Mouse (Mus musculus) Muller cell, postnatal 12 days (primary cell): ENCODE data around the gene Glul.
"Not testable (repeated sequence)": the region's sequence is repeated elsewhere in the genome, so short reads cannot be mapped to it uniquely, and the experiment has no call there.

Experiments used
- DNase-seq: peaks from one replicate; pipeline ENCODE4 v3.0.0-alpha.2; 2015; ENCODE audit errors: inconsistent ontology term

Glul gene

DNA sequence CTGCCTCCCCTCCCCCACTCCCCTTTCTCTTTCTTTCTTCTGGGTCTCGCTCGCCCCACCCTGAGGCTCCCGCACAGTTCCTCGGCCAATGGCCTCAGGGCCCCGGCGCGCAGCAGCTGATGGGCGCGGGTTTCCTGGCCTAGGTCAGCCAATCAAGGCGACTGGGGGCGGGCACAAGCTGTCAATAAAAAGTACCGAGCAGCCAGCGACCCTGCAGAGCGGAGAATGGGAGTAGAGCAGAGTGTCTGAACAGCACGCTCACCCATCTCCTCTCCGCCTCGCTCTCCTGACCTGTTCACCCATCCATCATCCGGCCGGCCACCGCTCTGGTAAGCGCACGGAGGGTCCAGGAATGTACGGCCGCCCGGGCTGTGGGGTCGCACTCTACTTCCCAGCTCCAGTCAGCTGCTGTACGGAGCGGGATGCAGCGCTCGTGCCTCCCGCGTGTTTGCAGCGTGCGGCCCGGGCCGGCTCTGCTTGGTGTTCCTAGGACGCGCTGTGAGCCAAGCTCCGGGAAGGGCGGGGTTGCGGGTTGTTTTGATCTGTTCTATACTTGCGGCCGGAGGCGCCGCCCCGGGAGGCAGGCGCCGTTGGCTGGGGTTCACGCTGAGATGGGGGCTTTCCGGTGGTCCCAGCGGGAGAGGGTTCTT lies at the start of gene Glul, which contains the start of gene Teddm2:
Gene Glul, plus strand, starts transcription at position 214 of the 650 bp plus-strand sequence.
Gene Teddm2, minus strand, starts transcription at position 498 of the 650 bp plus-strand sequence.
- peak; percentile 98 for DNase-seq

DNA sequence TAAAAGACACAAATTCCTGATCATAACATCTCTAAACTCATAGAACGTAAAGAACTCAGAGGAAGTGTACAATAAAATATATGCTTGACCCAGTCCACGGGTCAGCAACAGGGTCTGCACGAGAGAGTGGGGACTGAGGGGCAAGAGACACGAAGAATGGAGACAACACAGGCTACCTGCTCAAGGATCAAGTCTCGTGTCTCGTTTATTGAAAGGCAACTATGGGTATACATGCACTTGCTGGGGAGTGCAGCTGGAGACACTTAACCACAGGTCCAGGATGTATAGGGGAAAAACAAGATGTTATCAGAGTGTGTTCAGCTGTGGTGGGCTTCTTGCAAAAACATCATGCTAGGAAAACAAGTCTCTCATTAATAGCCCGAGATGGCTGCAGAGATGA lies 47.0 kb upstream of the Glul start:
- not testable (repeated sequence) for DNase-seq

DNA sequence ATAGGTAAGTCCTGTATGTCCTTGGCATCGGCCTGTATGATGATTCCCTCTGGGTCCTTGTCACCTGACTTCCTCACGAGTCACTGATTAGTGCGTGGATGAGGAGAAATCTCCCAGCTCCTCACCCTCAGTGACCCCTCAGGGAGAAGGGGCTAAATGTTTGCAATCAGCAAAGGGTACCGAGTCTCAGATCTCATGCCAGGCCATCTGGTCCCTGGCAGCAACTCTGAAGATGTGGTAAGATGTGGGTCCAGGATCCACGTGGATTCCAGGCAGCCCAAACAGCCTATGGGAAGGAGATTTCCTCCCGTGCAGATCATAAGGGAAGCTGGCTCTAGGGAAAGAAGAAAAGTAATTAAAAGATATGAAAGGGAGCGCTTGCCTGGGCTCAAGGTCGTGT lies 43.8 kb upstream of the Glul start:
- no peak for DNase-seq

DNA sequence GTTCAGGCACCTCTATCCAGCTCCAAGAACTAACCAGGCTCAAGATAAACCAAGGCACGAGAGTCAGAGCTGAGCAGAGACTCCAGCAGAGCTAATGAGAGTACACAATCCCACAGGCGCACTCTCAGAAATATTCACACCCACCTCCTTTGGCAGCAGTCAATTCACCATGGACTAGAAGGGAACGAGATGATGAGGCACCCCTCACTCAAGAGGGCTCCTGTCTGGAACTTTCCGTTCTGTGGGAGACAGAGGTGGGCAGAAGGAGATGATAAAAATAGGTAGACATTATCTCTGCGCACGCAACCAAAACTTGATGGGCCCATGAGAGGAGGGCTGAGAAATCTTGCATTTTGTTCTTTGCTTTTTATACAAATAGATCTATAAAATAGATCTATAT lies 25.7 kb upstream of the Glul start, which contains the start of gene Teddm1b:
Gene Teddm1b, plus strand, starts transcription at position 301 of the 400 bp plus-strand sequence.
- no peak for DNase-seq

DNA sequence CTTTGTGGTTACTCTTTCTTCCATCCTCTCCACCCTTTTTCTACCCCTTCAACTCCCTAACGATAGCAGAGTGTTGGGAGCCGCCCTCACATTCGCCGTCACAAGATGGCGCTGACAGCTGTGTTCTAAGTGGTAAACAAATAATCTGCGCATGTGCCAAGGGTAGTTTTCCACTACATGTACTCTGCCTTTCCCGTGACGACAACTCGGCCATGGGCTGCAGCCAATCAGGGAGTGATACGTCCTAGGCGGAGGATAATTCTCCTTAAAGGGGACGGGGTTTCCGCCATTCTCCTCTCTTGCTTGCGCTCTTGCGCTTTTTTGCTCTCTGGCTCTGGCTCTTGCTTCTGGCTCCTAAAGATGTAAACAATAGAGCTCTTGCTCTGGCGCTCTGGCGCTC lies 19.4 kb upstream of the Glul start:
- not testable (repeated sequence) for DNase-seq

DNA sequence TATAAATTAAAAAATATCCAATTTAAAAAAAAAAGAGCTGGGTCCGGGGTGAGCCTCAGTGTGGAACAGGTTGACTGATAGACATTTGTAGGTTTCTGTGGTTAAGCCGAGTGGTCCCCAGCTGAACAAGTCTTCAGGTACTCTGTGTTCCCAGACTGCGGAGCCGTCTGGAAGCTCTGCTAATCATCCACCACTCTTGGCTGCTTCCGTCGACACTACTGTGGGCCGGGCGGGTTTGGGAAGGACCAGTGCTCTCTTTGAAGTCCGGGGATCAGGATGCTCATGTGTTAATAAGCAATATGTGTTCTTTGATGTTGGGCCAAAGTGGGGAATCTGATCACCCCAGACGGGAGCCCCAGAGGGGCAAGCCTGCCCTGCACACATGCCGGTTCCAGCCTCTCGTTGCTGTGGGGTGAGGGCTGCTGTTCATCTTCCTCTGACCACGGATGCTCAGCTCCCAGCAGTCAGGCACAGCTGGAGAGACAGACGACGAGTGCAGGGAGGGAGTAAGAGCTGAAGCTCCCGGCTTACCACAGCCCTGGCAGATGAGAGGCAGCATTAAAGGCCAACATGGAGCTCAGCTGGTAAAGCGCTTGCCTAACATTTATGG lies 13.6 kb upstream of the Glul start:
- no peak for DNase-seq

DNA sequence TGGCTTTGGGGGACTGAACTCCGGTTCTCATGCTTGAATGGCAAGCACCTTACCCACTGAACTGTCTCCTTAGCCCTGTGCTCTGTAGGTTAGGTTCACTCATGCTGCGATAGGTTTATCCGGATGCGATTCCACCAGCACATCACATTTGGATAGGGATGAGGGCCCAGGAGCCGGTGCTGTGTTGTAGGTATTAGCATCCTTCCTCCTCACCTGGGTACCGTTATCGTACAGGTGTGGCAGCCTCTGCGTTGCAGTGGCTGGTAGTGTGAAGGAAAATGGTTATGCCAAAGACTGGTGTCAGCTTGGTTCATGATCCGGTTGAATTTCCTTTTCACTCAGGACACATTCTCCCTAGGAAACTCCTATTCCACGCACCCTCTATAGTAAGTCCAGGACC lies 9.6 kb upstream of the Glul start:
- DNase-seq, result no peak

DNA sequence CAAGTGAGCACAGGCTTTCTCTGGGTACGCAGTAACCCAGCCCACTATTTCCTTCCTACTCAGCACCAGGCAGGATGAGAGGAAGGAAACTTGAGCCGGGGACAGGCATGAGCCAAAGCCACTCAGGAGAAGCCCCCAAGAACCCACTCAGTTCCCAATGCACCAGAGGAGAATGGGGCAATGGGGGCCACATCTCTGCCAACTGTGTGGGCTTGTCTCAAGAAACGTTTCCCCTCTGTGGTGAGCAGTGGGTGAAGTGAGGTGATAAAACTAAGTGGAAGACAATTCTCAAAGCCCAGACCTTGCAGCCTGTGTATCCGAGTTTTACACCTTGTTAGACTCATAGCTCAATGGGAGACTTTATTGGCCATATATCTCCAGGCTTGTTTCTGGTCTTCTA lies 8.3 kb upstream of the Glul start, which contains the start of gene Teddm1a:
Gene Teddm1a, plus strand, starts transcription at position 301 of the 400 bp plus-strand sequence.
- no peak for DNase-seq

DNA sequence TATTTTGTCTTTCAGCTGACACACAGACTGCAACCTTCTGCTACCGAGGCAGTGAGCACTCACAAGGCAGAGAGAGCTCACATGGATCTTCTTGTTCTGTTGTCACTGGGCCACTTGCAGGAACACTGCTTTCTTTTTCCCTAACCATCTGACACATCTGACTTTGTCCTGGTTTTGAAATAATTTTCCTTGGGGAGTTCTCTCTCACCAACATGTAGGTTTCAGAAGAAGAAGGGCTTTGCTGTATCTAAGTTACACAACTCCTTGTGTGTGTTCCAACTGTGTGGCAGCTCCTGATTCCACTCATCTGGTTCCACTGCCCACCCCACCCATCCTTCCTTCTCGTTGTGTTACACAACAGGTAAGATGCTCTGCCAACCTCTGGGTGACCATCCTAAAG lies 6.0 kb upstream of the Glul start:
- no peak for DNase-seq

DNA sequence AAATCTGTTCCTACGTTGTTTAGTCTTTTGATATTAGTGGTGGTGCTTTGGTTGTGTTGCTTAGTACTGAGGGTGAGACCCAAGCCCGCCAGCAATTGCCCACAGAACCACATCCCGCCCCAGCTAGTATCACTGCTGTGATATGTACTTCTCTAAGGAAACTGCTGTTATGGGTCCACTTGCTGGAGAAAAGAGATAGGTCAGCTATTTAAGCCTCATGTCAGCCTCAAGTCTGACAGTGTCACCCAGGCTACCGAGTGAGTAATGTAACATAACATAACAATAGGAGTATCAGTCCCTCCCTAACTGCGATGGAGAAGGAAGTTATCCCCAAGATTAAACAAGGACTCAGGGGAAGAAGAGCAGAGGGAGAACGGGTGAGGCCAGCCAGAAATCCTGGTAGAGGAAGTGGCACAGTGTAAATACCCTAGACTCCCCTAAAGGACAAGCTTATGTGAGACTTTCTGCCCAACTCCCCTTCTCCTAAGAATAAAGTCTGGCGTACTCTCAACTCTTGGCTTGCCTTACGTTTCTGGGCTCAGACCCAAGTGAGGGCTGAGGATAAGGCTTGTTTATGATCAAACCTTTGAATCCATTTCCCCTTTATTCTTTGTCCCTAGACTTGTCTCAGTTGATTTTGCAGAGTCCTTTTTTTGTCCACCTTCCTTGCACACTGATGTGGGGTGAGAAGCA lies 5.4 kb upstream of the Glul start:
- no peak for DNase-seq

DNA sequence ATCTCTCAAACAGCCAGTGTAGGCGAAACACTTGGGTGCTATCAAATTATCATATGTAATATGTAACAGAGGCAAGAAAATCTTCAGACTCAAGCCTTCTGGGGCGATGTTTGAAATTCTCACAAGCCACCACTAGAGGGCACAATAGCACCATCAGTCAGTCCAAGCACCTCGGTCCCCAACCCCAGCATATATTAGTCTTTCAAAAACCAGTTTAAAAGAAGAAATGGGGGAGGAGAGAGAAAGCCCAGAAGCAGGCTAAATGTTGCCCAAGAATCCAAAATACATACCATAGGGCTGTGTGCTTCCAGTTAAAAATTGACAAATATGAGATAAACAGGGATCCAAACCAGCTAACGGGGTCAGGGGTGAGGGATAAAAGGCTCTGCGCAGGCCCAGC lies 4.8 kb upstream of the Glul start:
- peak; percentile 57 for DNase-seq

DNA sequence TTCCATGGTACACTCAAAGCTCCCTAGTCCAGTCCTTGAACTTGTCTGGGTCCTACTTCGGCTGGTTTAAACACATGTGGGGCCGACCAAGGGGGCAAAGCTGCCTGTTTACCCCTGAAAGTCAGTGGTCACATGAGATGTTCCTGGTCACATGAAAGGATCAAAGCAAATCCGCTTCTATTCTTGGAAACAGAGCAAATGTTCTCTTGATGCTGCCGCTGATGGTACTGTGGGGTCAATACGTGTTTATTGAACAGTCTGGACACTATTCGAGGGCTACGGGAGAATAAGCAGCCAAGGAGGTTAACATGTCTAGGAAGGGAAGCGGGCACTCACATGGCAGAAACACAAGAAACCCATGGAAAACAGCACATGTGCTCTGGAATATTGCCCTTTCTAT lies 2.5 kb upstream of the Glul start:
- no peak for DNase-seq

DNA sequence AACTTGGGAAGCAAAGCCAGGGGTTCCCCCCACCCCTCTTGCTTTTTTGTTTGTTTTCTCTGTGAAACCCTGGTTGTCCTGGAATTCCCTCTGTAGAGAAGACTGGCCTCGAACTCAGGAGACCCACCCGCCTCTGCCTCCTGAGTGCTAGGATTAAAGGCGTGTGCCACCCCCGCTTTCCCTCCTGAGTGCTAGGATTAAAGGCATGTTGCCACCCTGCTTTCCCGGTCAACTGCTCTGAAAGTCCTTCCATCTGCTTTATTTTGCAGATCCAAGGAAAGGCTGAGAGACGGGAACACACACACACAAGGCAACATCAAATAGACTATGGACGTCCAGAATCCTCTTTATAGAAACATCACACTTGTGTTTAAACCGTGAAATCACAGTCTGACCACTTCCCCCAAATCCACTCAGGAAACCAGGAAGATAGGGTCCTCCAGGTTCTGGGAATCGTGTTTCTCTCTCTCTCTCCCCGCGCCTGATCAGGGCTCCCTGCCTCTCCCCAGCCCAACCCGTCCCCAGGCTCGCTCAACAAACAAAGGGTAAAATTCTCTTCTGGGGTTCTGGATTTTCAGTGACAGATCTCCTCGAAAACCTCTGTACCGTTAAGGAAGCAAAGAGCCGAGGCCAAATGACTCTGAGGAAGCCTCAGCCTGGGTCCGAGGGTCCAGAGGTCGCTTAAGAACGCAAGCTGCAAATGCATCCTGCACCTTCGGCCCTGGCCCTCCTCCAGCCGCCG lies 584 bp upstream of the Glul start:
- no peak for DNase-seq

DNA sequence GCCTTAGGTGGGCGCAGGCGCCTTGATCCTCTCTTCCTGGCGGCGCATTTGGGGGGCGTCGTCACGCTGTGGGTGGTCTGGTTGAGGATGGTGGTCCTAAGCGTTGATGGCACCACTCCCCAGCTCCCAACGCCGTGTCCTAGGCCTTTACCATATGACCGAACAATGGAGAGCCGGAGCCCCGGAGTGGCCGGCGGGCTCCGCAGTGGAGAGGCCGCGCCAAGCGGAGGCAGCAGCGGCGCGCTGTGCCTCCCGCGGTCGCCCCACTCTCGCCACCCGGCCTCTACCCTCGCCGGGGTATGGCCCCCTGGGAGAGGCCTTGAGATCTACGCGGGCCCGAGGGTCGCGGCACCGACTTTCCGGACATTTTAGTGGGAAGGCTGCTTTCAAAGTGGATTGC lies 637 bp downstream of the Glul start:
- peak; percentile 64 for DNase-seq

DNA sequence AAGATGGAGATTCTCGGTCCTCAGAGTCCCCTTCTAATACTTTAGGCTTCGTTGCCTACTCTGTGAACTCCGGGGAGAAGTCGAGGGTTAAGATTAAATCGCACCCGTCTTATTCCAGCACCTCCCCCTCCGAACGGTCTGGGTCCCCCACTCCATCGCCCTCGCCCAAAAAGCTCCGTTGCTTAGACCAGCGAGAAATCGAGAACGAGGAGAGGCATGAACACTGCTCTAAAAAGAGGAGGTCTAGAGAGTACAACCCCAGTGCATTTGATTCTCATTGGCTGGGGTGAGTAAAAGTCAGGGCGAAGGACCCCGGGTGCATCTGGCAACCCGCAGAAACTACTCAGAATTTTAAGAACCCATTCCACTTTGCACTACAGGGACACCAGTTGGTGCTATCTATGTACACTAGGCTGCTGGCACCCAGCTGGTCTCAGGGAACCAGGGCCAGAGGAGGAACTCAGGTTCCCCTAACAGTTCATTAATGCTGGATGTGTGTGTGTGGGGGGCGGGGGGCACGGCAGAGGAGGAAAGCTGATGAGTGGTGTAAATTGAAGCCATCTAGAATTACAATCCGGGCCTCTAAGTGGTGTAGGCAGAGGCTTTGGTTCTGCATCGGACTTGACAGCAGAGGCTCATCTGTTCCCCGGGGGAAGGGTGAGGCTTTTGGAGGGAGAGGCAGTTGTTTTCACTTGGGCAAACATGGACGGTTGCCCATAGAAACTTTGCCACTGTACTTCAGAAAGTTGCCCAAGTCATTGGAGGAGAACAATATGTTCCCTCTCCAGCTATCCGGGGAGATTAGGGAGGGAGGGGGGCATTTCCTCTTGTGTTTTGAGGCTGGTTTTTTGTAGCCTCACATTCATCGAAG lies 1.4 kb downstream of the Glul start:
- DNase-seq, result peak; percentile 69

DNA sequence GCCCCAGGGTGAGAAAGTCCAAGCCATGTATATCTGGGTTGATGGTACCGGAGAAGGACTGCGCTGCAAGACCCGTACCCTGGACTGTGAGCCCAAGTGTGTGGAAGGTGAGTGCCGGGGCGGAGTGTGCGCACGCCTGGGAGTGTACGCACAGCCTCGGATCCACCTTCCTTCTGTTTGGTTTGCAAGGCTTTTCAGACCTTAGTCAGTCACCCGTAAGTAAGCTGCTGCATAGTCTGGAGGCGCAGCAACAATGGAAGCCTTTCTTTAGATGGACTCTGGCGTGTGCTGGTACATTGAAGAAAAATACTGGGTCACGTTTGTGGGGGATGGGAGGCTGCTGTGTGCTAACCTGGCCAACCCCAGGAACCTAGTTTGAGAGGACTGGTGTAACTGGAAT lies 3.3 kb downstream of the Glul start:
- DNase-seq, result peak; percentile 62

DNA sequence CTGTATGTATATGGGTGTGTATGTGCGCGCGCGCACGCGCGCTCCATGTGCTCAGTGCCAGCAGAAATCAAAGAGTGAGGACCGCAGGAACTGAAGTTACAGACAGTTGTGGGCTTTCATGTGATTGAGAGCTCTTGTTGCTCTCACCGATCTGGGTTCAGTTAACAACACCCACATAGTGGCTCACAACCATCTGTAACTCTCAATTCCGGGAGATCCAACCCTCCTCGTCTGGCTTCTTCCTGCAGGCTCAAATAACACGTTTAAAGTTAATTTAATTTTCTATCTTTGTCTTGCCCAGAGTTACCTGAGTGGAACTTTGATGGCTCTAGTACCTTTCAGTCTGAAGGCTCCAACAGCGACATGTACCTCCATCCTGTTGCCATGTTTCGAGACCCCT lies 4.5 kb downstream of the Glul start:
- no peak for DNase-seq

DNA sequence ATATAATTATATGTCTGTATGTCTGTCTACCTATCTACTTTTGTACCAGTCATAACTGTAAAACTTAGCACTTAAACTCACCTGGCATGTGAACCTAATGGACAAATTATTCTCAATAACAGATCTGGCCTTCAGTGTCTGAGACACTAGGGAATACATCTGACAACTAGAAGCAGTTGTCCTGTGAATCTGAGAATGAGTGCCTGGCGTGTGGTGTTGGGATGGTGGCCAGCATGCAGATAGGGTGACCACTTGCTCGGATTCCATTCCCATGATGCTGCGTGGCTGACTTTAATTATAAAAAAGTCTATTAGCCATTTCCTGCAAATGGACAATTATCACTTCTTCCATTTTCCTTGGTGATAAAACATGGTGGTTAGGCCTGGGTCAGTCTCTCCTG lies 6.1 kb downstream of the Glul start:
- DNase-seq, result peak; percentile 66

DNA sequence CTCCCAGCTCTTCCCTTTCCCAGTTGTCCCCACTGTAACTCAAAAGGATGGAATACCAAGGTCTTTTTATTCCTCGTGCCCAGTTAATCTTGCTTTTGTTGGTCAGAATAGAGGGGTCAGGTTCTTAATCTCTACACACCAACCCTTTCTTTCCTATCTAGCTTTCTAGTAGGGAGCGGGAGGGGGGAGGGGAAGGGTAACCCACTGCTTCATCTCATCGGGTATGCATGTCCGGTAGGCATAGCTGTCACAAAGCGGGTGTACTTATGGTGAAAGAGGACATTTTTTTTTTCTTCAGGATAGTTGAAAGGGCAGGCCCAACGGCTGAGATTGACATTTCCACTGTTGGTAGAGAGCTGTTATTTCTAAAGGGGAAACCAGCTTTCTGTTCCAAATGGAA lies 8.5 kb downstream of the Glul start:
- no peak for DNase-seq

DNA sequence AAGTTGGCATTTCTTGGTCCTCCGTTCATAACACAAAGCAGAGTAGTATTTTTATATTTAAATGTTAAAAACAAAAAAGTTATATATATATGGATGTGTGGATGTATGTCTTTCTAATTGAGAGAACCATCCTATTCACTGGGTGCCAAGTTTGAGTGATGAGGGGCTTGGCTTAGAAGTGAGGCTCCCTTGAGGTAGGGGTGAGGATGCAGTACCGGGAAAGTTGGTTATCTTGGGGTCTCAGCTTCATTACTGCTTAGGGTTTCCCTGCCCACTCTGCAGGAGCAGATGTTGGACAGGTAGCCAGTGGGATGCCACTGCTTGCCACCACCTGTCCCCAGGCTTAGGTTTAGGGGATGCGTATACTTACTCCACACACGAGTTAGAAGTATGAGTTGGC lies 9.0 kb downstream of the Glul start:
- no peak for DNase-seq
